In genomic region chr3:127707089-127707485, GRCm38 (mm10) we compare ENCODE assay signal across 21 mouse cellular contexts.
DNase-seq lines count a peak whose midpoint lies in the region; ATAC-seq lines count a peak whose summit lies in the region.
"Had no signal": no experiment of that assay in that cellular context is flagged by ENCODE, and none has a peak within 500 bp of the region (broad histone marks: within the 10 kb centered on the region; RNA-seq: fewer than 3 reads in every experiment).

No protein-coding gene starts in this region.

- 0 out of 2 replicates have a peak overlapping the region, but pooled peaks have one; percentile 61 for H3K27ac ChIP-seq in neural tube, embryonic 11.5 days (ENCODE audit: low read depth, low read length)
- H3K27ac ChIP-seq in midbrain, embryonic 13.5 days = peak overlapping the region; percentile 65
- H3K27ac ChIP-seq: heart, embryonic 13.5 days; intestine, embryonic 15.5 days; kidney, embryonic 15.5 days; limb, embryonic 10.5 days; liver, embryonic 13.5 days; lung, embryonic 15.5 days; stomach, postnatal 0 days had no signal

- H3K4me1 ChIP-seq in neural tube, embryonic 11.5 days (ENCODE audit: control insufficient read depth, insufficient read depth, low read length) = peaks cover 10% of the 10 kb centered on the region
- peaks cover 25% of the 10 kb centered on the region for H3K4me1 ChIP-seq in midbrain, embryonic 13.5 days (replicated peaks)
- H3K4me1 ChIP-seq: liver, embryonic 13.5 days had no signal

- no peak overlapping the region for H3K4me3 ChIP-seq in neural tube, embryonic 11.5 days (ENCODE audit: low read depth, low read length)
- no peak overlapping the region for H3K4me3 ChIP-seq in midbrain, embryonic 13.5 days (replicated peaks)
- H3K4me3 ChIP-seq: heart, embryonic 13.5 days; intestine, embryonic 15.5 days; kidney, embryonic 15.5 days; limb, embryonic 10.5 days; liver, embryonic 13.5 days; lung, embryonic 15.5 days had no signal

- peak; percentile 21; the same call in 1 of the 2 replicates for ATAC-seq in neural tube, embryonic 11.5 days (ENCODE audit: insufficient read depth, low FRiP score, low TSS enrichment)
- ATAC-seq in midbrain, embryonic 13.5 days = peak; percentile 53
- ATAC-seq: intestine, embryonic 15.5 days had no signal

- no peaks in the 10 kb centered on the region for H3K9me3 ChIP-seq in neural tube, embryonic 11.5 days (ENCODE audit: control insufficient read depth, low read length)
- H3K9me3 ChIP-seq in midbrain, embryonic 13.5 days = no peaks in the 10 kb centered on the region
- H3K9me3 ChIP-seq: heart, embryonic 13.5 days; intestine, embryonic 15.5 days; kidney, embryonic 15.5 days; limb, embryonic 10.5 days; liver, embryonic 13.5 days; lung, embryonic 15.5 days had no signal

- intact Hi-C loops in left cerebral cortex, postnatal 36 days (cut with DNase I) = loop anchor here (5.0 kb wide), 1 partner anchor 75 kb away; the partner anchor contains the start of gene Neurog2

- H3K9ac ChIP-seq in neural tube, embryonic 11.5 days (ENCODE audit: low read length) = no peak overlapping the region; the same call in 1 of the 2 replicates
- no peak overlapping the region for H3K9ac ChIP-seq in midbrain, embryonic 13.5 days (replicated peaks)
- H3K9ac ChIP-seq: heart, embryonic 13.5 days; intestine, embryonic 15.5 days; kidney, embryonic 15.5 days; liver, embryonic 13.5 days; lung, embryonic 15.5 days had no signal

- no peak overlapping the region for H3K4me2 ChIP-seq in neural tube, embryonic 11.5 days (ENCODE audit: low read depth)
- H3K4me2 ChIP-seq in midbrain, embryonic 13.5 days (replicated peaks) = peak overlapping the region; percentile 47; the same call in 1 of the 2 replicates
- H3K4me2 ChIP-seq: intestine, embryonic 15.5 days; kidney, embryonic 15.5 days; liver, embryonic 13.5 days; lung, embryonic 15.5 days had no signal

- no peaks in the 10 kb centered on the region for H3K36me3 ChIP-seq in neural tube, embryonic 11.5 days (ENCODE audit: control insufficient read depth, insufficient read depth, low read length)
- H3K36me3 ChIP-seq in midbrain, embryonic 13.5 days = no peaks in the 10 kb centered on the region
- H3K36me3 ChIP-seq: intestine, embryonic 15.5 days; kidney, embryonic 15.5 days; limb, embryonic 10.5 days; liver, embryonic 13.5 days; lung, embryonic 15.5 days had no signal

- WGBS in neural tube, embryonic 11.5 days = 52% methylated on average over 5 of the region's 5 CpGs
- 33% methylated on average over 5 of the region's 5 CpGs for WGBS in midbrain, embryonic 13.5 days

- no peaks in the 10 kb centered on the region for H3K27me3 ChIP-seq in neural tube, embryonic 11.5 days (ENCODE audit: control insufficient read depth, insufficient read depth, low read length)
- peaks cover 36% of the 10 kb centered on the region for H3K27me3 ChIP-seq in midbrain, embryonic 13.5 days
- H3K27me3 ChIP-seq: heart, embryonic 13.5 days; intestine, embryonic 15.5 days; lung, embryonic 15.5 days had no signal

- peak; percentile 28 for DNase-seq in embryo, embryonic 10.5 days (ENCODE audit: low spot score)
- DNase-seq in embryo, embryonic 11 days = no peak
- DNase-seq in neural tube, embryonic 11.5 days (ENCODE audit: low spot score) = no peak
- no peak for DNase-seq in neural tube, embryonic 10.5 days (ENCODE audit: extremely low spot score, low spot score)
- no peak for DNase-seq in ovary, postnatal 10 days (ENCODE audit: low spot score)
- no peak for DNase-seq in lung, postnatal 36 days
- DNase-seq in left cerebral cortex, postnatal 36 days (ENCODE audit: low spot score in 2 of 2) = no peak
- DNase-seq: cerebellum, postnatal 14 days; gastrocnemius, postnatal 36 days; heart, postnatal 36 days; layer of hippocampus, postnatal 36 days; liver, embryonic 13.5 days; right cerebral cortex, postnatal 25 days; thymus, postnatal 14 days had no signal
